Mouse (Mus musculus): Measurements from ENCODE around the gene Slc25a34. TPM values are rescaled to one million over a fixed set of nuclear protein-coding genes. Genes with fewer than 3 reads are reported as not detected.

The Slc25a34 gene
- 1 to 10 TPM in 1 of 2 experiments, under 1 TPM in 1; 0.83 to 3.1 TPM for polyA plus RNA-seq (2012; fragmentation: generic; extraction: Trizol)

GRCm38 (mm10) chr4:141623666-141624065 is at the start of gene Slc25a34:
Gene Slc25a34 (minus strand): TSS chr4:141623821.

GRCm38 (mm10) chr4:141664799-141665198 is 41.2 kb upstream of the Slc25a34 start, which contains the start of gene Plekhm2:
Gene Plekhm2 (minus strand): TSS chr4:141664899.

GRCm38 (mm10) chr4:141618565-141619243 is 4.9 kb downstream of the Slc25a34 start, which contains the start of gene Tmem82:
Gene Tmem82 (minus strand): TSS chr4:141618633.

GRCm38 (mm10) chr4:141605861-141606260 is 17.8 kb downstream of the Slc25a34 start, which contains the start of gene Fblim1:
Gene Fblim1 (minus strand): TSS chr4:141606096.

Other genes starting within 250 kb of the Slc25a34 start
- gene Clcnka, start 225.1 kb downstream of the Slc25a34 start, polyA plus RNA-seq (2012; fragmentation: generic; extraction: Trizol), result not detected
- under 1 TPM; 0.05 TPM for gene Clcnkb, start 207.8 kb downstream of the Slc25a34 start, polyA plus RNA-seq (2012; fragmentation: generic; extraction: Trizol)
- gene Hspb7, start 203.0 kb downstream of the Slc25a34 start, polyA plus RNA-seq (2012; fragmentation: generic; extraction: Trizol), result under 1 TPM; 0.17 to 0.20 TPM
- not detected for gene Srarp, start 187.7 kb downstream of the Slc25a34 start, polyA plus RNA-seq (2012; fragmentation: generic; extraction: Trizol)
- gene Zbtb17, start 179.2 kb downstream of the Slc25a34 start, polyA plus RNA-seq (2012; fragmentation: generic; extraction: Trizol), result 10 to 100 TPM; 17.6 to 22.3 TPM
- 10 to 100 TPM in 1 of 2 experiments, 1 to 10 TPM in 1; 1.1 to 11.3 TPM for gene Spen, start 85.2 kb downstream of the Slc25a34 start, polyA plus RNA-seq (2012; fragmentation: generic; extraction: Trizol)
- gene Fblim1, start 17.7 kb downstream of the Slc25a34 start, polyA plus RNA-seq (2012; fragmentation: generic; extraction: Trizol), result 10 to 100 TPM; 11.7 to 20.0 TPM
- gene Tmem82, start 5.2 kb downstream of the Slc25a34 start, polyA plus RNA-seq (2012; fragmentation: generic; extraction: Trizol), result under 1 TPM; 0.07 to 0.98 TPM
- gene Plekhm2, start 41.1 kb upstream of the Slc25a34 start, polyA plus RNA-seq (2012; fragmentation: generic; extraction: Trizol), result 10 to 100 TPM in 1 of 2 experiments, 1 to 10 TPM in 1; 8.2 to 16.1 TPM
- 1 to 10 TPM in 1 of 2 experiments, under 1 TPM in 1; 0.56 to 4.0 TPM for gene Rsc1a1, start 61.8 kb upstream of the Slc25a34 start, polyA plus RNA-seq (2012; fragmentation: generic; extraction: Trizol)
- gene Ddi2, start 99.6 kb upstream of the Slc25a34 start, polyA plus RNA-seq (2012; fragmentation: generic; extraction: Trizol), result 1 to 10 TPM; 1.1 to 5.7 TPM
- gene Agmat, start 122.9 kb upstream of the Slc25a34 start, polyA plus RNA-seq (2012; fragmentation: generic; extraction: Trizol), result under 1 TPM; 0.08 to 0.19 TPM
- 1 to 10 TPM in 1 of 2 experiments, under 1 TPM in 1; 0.94 to 5.1 TPM for gene Dnajc16, start 167.1 kb upstream of the Slc25a34 start, polyA plus RNA-seq (2012; fragmentation: generic; extraction: Trizol)
- gene Casp9, start 169.8 kb upstream of the Slc25a34 start, polyA plus RNA-seq (2012; fragmentation: generic; extraction: Trizol), result 10 to 100 TPM in 1 of 2 experiments, 1 to 10 TPM in 1; 5.2 to 20.2 TPM
- gene Cela2a, start 202.3 kb upstream of the Slc25a34 start, polyA plus RNA-seq (2012; fragmentation: generic; extraction: Trizol), result not detected
- gene Ctrc, start 222.5 kb upstream of the Slc25a34 start, polyA plus RNA-seq (2012; fragmentation: generic; extraction: Trizol), result not detected